Mouse (Mus musculus): Measurements from ENCODE around the gene Agbl4. TPM values are rescaled to one million over a fixed set of nuclear protein-coding genes. Genes with fewer than 3 reads are reported as not detected.

The Agbl4 gene
- 4.0 and 5.7 TPM in 2 replicates for polyA plus RNA-seq (2015; fragmentation: Nextera tagmentation; extraction: Ambion mirVana)

GRCm38 (mm10) chr4:110397618-110398045 lies at the start of gene Agbl4:
Agbl4 (plus strand) TSS chr4:110397661.

GRCm38 (mm10) chr4:110351178-110352000 lies 46.1 kb upstream of the Agbl4 start, which contains the start of gene Elavl4:
Elavl4 (minus strand) TSS chr4:110351909.

GRCm38 (mm10) chr4:111414818-111415488 lies 1017.5 kb downstream of the Agbl4 start, which contains the start of gene Bend5:
Bend5 (plus strand) TSS chr4:111415006.

Other genes starting within 250 kb of the Agbl4 start
- gene Elavl4, start 45.8 kb upstream of the Agbl4 start, polyA plus RNA-seq (2015; fragmentation: Nextera tagmentation; extraction: Ambion mirVana) = 171 and 189 TPM in 2 replicates